Mouse (Mus musculus) layer of hippocampus, postnatal 14 days (tissue): Measurements from ENCODE around the gene Mapre3. TPM values are rescaled to one million over a fixed set of nuclear protein-coding genes. Genes with fewer than 3 reads are reported as not detected.

ENCODE experiments used
- DNase-seq, 2 experiments: peaks; one replicate each; pipeline ENCODE4 v3.0.0; 2021 to 2022; ENCODE audit warnings: low spot score in 2 of 2, mixed read lengths in 1 of 2
- total RNA-seq, 2 experiments: library from RNA; stranded (reverse); gene quantifications; 2 replicates each; pipeline ENCODE4 v1.2.3; 2021

Mapre3 gene
- total RNA-seq, 2 experiments from 2014 or later = 205 to 211 TPM

GRCm38 (mm10) chr5:30915456-30915855, 101.0 kb downstream of the Mapre3 start:
- no peak for DNase-seq

Other genes starting within 250 kb of the Mapre3 start
- 1 to 10 TPM; 6.9 to 9.0 TPM for gene Kcnk3, start 226.5 kb upstream of the Mapre3 start, total RNA-seq
- 10 to 100 TPM; 32.6 to 32.7 TPM for gene Slc35f6, start 166.7 kb upstream of the Mapre3 start, total RNA-seq
- gene Cenpa, start 147.9 kb upstream of the Mapre3 start, total RNA-seq = 1 to 10 TPM; 4.8 to 5.5 TPM
- 100 to 1,000 TPM; 114 to 115 TPM for gene Dpysl5, start 103.1 kb upstream of the Mapre3 start, total RNA-seq
- gene Tmem214, start 53.4 kb downstream of the Mapre3 start, total RNA-seq = 10 to 100 TPM; 62.4 to 69.4 TPM
- gene Agbl5, start 74.1 kb downstream of the Mapre3 start, total RNA-seq = 10 to 100 TPM; 12.7 to 14.7 TPM
- 100 to 1,000 TPM; 100 to 108 TPM for gene Ost4, start 93.1 kb downstream of the Mapre3 start, total RNA-seq
- 1 to 10 TPM; 3.9 to 4.5 TPM for gene Emilin1, start 98.8 kb downstream of the Mapre3 start, total RNA-seq
- gene Khk, start 106.8 kb downstream of the Mapre3 start, total RNA-seq = 10 to 100 TPM; 11.5 to 12.9 TPM
- 10 to 100 TPM; 24.6 to 26.9 TPM for gene Cgref1, start 130.9 kb downstream of the Mapre3 start, total RNA-seq
- gene Preb, start 145.7 kb downstream of the Mapre3 start, total RNA-seq = 100 to 1,000 TPM; 129 to 131 TPM
- under 1 TPM in 1 of 2 experiments, not detected in 1; 0.17 TPM for gene Tcf23, start 154.0 kb downstream of the Mapre3 start, total RNA-seq
- gene Atraid, start 233.7 kb downstream of the Mapre3 start, total RNA-seq = 10 to 100 TPM; 73.9 to 86.6 TPM
- 10 to 100 TPM; 12.4 to 13.3 TPM for gene Slc5a6, start 234.3 kb downstream of the Mapre3 start, total RNA-seq
- gene Cad, start 240.1 kb downstream of the Mapre3 start, total RNA-seq = 10 to 100 TPM; 15.6 to 17.5 TPM